In genomic region chr2:26597810-26598209, GRCm38 (mm10) we compare ENCODE assay signal across 39 mouse cellular contexts. TPM values are rescaled to one million over a fixed set of nuclear protein-coding genes. Genes with fewer than 3 reads are reported as not detected.
DNase-seq lines count a peak whose midpoint lies in the region; ATAC-seq and TF ChIP-seq lines count a peak whose summit lies in the region.
"Had no signal": no experiment of that assay in that cellular context is flagged by ENCODE, and none has a peak within 500 bp of the region (broad histone marks: within the 10 kb centered on the region; RNA-seq: fewer than 3 reads in every experiment).

No protein-coding gene starts in this region.

- ATAC-seq in kidney, embryonic 15.5 days (replicated peaks; ENCODE audit: low FRiP score), result no peak
- ATAC-seq in granulocyte monocyte progenitor cell, adult 5-6 weeks (replicated peaks; ENCODE audit: poor library complexity, severe bottlenecking), result peak; percentile 72
- ATAC-seq in hindbrain, embryonic 16.5 days, result no peak
- ATAC-seq: forebrain, embryonic 14.5 days; forebrain, postnatal 0 days; hindbrain, postnatal 0 days; Patski had no signal

- DNase-seq in adrenal gland, postnatal 14 days, result peak; percentile 9
- DNase-seq in adrenal gland, postnatal 10 days, result no peak
- no peak for DNase-seq in kidney, adult 2 months
- peak; percentile 46 for DNase-seq in 416B (ENCODE audit: low read depth)
- DNase-seq in ovary, adult 18-20 months (ENCODE audit: low spot score), result no peak
- DNase-seq: adrenal gland, postnatal 25 days; B cell, adult 2 months; cerebellum, adult 11 months; cerebellum, adult 2 months; cerebellum, adult 9-11 months; cerebellum, postnatal 25 days; embryo, embryonic 11 days; forebrain, postnatal 0 days; gastrocnemius, postnatal 14 days; heart, postnatal 10 days; heart, postnatal 36 days; kidney, adult 11 months had no signal

- TF ChIP-seq POLR2A in kidney, adult 2 months (IDR thresholded peaks at IDR 0.05; ENCODE audit: low read depth, low read length), result no peak

- peaks cover 33% of the 10 kb centered on the region for H3K36me3 ChIP-seq in kidney, embryonic 15.5 days
- no peaks in the 10 kb centered on the region; the same call in 1 of the 2 replicates for H3K36me3 ChIP-seq in kidney, adult 2 months (ENCODE audit: control insufficient read depth, insufficient read depth, low read length)
- H3K36me3 ChIP-seq in hindbrain, embryonic 16.5 days (ENCODE audit: control insufficient read depth, insufficient read depth, low read length), result no peaks in the 10 kb centered on the region
- H3K36me3 ChIP-seq: hindbrain, embryonic 10.5 days; hindbrain, embryonic 13.5 days had no signal

- no peaks in the 10 kb centered on the region for H3K27me3 ChIP-seq in kidney, embryonic 15.5 days
- H3K27me3 ChIP-seq in kidney, adult 2 months (replicated peaks; ENCODE audit: control insufficient read depth, insufficient read depth, low read length), result no peaks in the 10 kb centered on the region
- no peaks in the 10 kb centered on the region; the same call in 1 of the 2 replicates for H3K27me3 ChIP-seq in hindbrain, embryonic 16.5 days (replicated peaks; ENCODE audit: control insufficient read depth, insufficient read depth, low read length)
- H3K27me3 ChIP-seq: embryonic facial prominence, embryonic 15.5 days; heart, embryonic 12.5 days; heart, embryonic 15.5 days; Patski had no signal

- 0 out of 2 replicates have a peak overlapping the region, but pooled peaks have one; percentile 2 for H3K27ac ChIP-seq in kidney, embryonic 15.5 days
- no peak overlapping the region for H3K27ac ChIP-seq in kidney, adult 2 months (ENCODE audit: insufficient read depth, low read depth, low read length)
- H3K27ac ChIP-seq in hindbrain, embryonic 16.5 days (ENCODE audit: low read depth, low read length), result no peak overlapping the region
- H3K27ac ChIP-seq: embryonic facial prominence, embryonic 15.5 days; gastrocnemius, adult 2 months; heart, adult 2 months; heart, embryonic 15.5 days; hindbrain, embryonic 10.5 days; hindbrain, embryonic 13.5 days; hindbrain, postnatal 0 days had no signal

- 88% methylated on average over 2 of the region's 2 CpGs for WGBS in kidney, embryonic 15.5 days
- 78% methylated on average over 2 of the region's 2 CpGs for WGBS in kidney, adult 2 months
- WGBS in hindbrain, embryonic 16.5 days, result 94% methylated on average over 2 of the region's 2 CpGs

- no peak overlapping the region for H3K4me2 ChIP-seq in kidney, embryonic 15.5 days
- no peak overlapping the region for H3K4me2 ChIP-seq in hindbrain, embryonic 16.5 days (ENCODE audit: low read length)
- H3K4me2 ChIP-seq: embryonic facial prominence, embryonic 15.5 days; heart, embryonic 12.5 days; heart, embryonic 15.5 days; hindbrain, embryonic 13.5 days had no signal

- no peak for TF ChIP-seq CTCF in kidney, adult 2 months (conservative IDR thresholded peaks at IDR 0.05; ENCODE audit: insufficient read depth, insufficient read length, low read depth, low read length)

- peaks cover 48% of the 10 kb centered on the region for H3K4me1 ChIP-seq in kidney, embryonic 15.5 days
- peaks cover 28% of the 10 kb centered on the region for H3K4me1 ChIP-seq in kidney, adult 2 months (ENCODE audit: control insufficient read depth, insufficient read depth, low read length)
- H3K4me1 ChIP-seq in hindbrain, embryonic 16.5 days (ENCODE audit: control insufficient read depth, insufficient read depth, low read depth, low read length), result no peaks in the 10 kb centered on the region
- H3K4me1 ChIP-seq: heart, embryonic 12.5 days; hindbrain, embryonic 13.5 days had no signal

- no peak overlapping the region for H3K4me3 ChIP-seq in kidney, embryonic 15.5 days (replicated peaks)
- no peak overlapping the region for H3K4me3 ChIP-seq in kidney, adult 2 months (ENCODE audit: insufficient read depth, low read depth, low read length)
- H3K4me3 ChIP-seq in hindbrain, embryonic 16.5 days (ENCODE audit: low read length), result no peak overlapping the region
- H3K4me3 ChIP-seq: embryonic facial prominence, embryonic 15.5 days; gastrocnemius, adult 2 months; heart, adult 2 months; heart, embryonic 12.5 days; heart, embryonic 15.5 days; hindbrain, embryonic 10.5 days; hindbrain, embryonic 13.5 days had no signal

- no peak overlapping the region for H3K9ac ChIP-seq in kidney, embryonic 15.5 days
- H3K9ac ChIP-seq in hindbrain, embryonic 16.5 days (ENCODE audit: low read depth, low read length), result no peak overlapping the region
- H3K9ac ChIP-seq: embryonic facial prominence, embryonic 15.5 days; forebrain, postnatal 0 days; heart, embryonic 12.5 days; heart, embryonic 15.5 days; hindbrain, embryonic 13.5 days had no signal

- H3K9me3 ChIP-seq in kidney, embryonic 15.5 days (replicated peaks), result no peaks in the 10 kb centered on the region
- H3K9me3 ChIP-seq in hindbrain, embryonic 16.5 days (ENCODE audit: control insufficient read depth, low read length), result no peaks in the 10 kb centered on the region
- H3K9me3 ChIP-seq: embryonic facial prominence, embryonic 15.5 days; G1E; heart, embryonic 12.5 days; heart, embryonic 15.5 days; hindbrain, embryonic 10.5 days; hindbrain, embryonic 13.5 days had no signal

RNA-seq across cellular contexts. Expression of gene Agpat2, which starts 6.4 kb away (rescaled TPM):
- 271 and 405 TPM in 2 replicates for total RNA-seq in adrenal gland, postnatal 14 days (2021)
- total RNA-seq in adrenal gland, postnatal 10 days (2021), result 100 to 1,000 TPM; 333 to 433 TPM
- 41.7 and 47.7 TPM in 2 replicates for polyA plus RNA-seq in kidney, embryonic 15.5 days (2015; fragmentation: Nextera tagmentation; extraction: Ambion mirVana)
- polyA plus RNA-seq in kidney, adult 2 months (2012; rRNA removed), result 165 and 192 TPM in 2 replicates
- total RNA-seq in granulocyte monocyte progenitor cell, adult 5-6 weeks (2014; fragmentation: Nextera tagmentation), result 42.4 and 46.7 TPM in 2 replicates
- 50.2 and 55.2 TPM in 2 replicates for total RNA-seq in granulocyte monocyte progenitor cell, adult 5-6 weeks (2017)
- polyA plus RNA-seq in hindbrain, embryonic 16.5 days (2015; fragmentation: Nextera tagmentation; extraction: Ambion mirVana), result 6.2 and 7.2 TPM in 2 replicates

RNA-seq across cellular contexts. Expression of gene Gm20532, which starts 11.4 kb away (rescaled TPM):
- not detected in 2 replicates for total RNA-seq in adrenal gland, postnatal 14 days (2021)
- not detected for total RNA-seq in adrenal gland, postnatal 10 days (2021)
- not detected in 2 replicates for polyA plus RNA-seq in kidney, embryonic 15.5 days (2015; fragmentation: Nextera tagmentation; extraction: Ambion mirVana)
- not detected in 2 replicates for polyA plus RNA-seq in kidney, adult 2 months (2012; rRNA removed)
- not detected in 2 replicates for total RNA-seq in granulocyte monocyte progenitor cell, adult 5-6 weeks (2014; fragmentation: Nextera tagmentation)
- not detected in 2 replicates for total RNA-seq in granulocyte monocyte progenitor cell, adult 5-6 weeks (2017)
- polyA plus RNA-seq in hindbrain, embryonic 16.5 days (2015; fragmentation: Nextera tagmentation; extraction: Ambion mirVana), result not detected in 2 replicates
- total RNA-seq: adrenal gland, adult 18-20 months; adrenal gland, postnatal 25 days; CH12.LX; forebrain, postnatal 0 days; G1E; gastrocnemius, adult 2 months; gastrocnemius, postnatal 14 days; gastrocnemius, postnatal 4 days; heart, adult 2 months; heart, postnatal 36 days; hindbrain, postnatal 0 days had no signal
- polyA plus RNA-seq: cerebellum, adult 2 months; cortical plate, adult 2 months; embryonic facial prominence, embryonic 11.5 days; embryonic facial prominence, embryonic 15.5 days; forebrain, embryonic 11.5 days; forebrain, embryonic 14.5 days; forebrain, postnatal 0 days; frontal cortex, adult 2 months; G1E; heart, adult 2 months; heart, embryonic 15.5 days; hindbrain, embryonic 10.5 days; hindbrain, embryonic 13.5 days; hindbrain, postnatal 0 days; intestine, embryonic 14.5 days; Patski had no signal

RNA-seq across cellular contexts. Expression of gene Egfl7, which starts 18.0 kb away (rescaled TPM):
- 217 and 247 TPM in 2 replicates for total RNA-seq in adrenal gland, postnatal 14 days (2021)
- 100 to 1,000 TPM; 210 to 304 TPM for total RNA-seq in adrenal gland, postnatal 10 days (2021)
- polyA plus RNA-seq in kidney, embryonic 15.5 days (2015; fragmentation: Nextera tagmentation; extraction: Ambion mirVana), result 218 and 219 TPM in 2 replicates
- polyA plus RNA-seq in kidney, adult 2 months (2012; rRNA removed), result 297 and 304 TPM in 2 replicates
- total RNA-seq in granulocyte monocyte progenitor cell, adult 5-6 weeks (2014; fragmentation: Nextera tagmentation), result 22.7 and 32.6 TPM in 2 replicates
- total RNA-seq in granulocyte monocyte progenitor cell, adult 5-6 weeks (2017), result 9.6 and 20.4 TPM in 2 replicates
- 75.4 and 76.2 TPM in 2 replicates for polyA plus RNA-seq in hindbrain, embryonic 16.5 days (2015; fragmentation: Nextera tagmentation; extraction: Ambion mirVana)

RNA-seq across cellular contexts. Expression of gene Fam69b, which starts 30.4 kb away (rescaled TPM):
- total RNA-seq in adrenal gland, postnatal 14 days (2021), result 10.0 and 12.3 TPM in 2 replicates
- 10 to 100 TPM in 1 of 2 experiments, 1 to 10 TPM in 1; 9.1 to 17.1 TPM for total RNA-seq in adrenal gland, postnatal 10 days (2021)
- 32.9 and 33.1 TPM in 2 replicates for polyA plus RNA-seq in kidney, embryonic 15.5 days (2015; fragmentation: Nextera tagmentation; extraction: Ambion mirVana)
- 12.2 and 14.5 TPM in 2 replicates for polyA plus RNA-seq in kidney, adult 2 months (2012; rRNA removed)
- total RNA-seq in granulocyte monocyte progenitor cell, adult 5-6 weeks (2014; fragmentation: Nextera tagmentation), result 11.1 and 13.9 TPM in 2 replicates
- 8.3 and 9.3 TPM in 2 replicates for total RNA-seq in granulocyte monocyte progenitor cell, adult 5-6 weeks (2017)
- polyA plus RNA-seq in hindbrain, embryonic 16.5 days (2015; fragmentation: Nextera tagmentation; extraction: Ambion mirVana), result 153 and 156 TPM in 2 replicates
- polyA plus RNA-seq: G1E had no signal

Comparison
In these comparisons a context has a peak if more than half of its experiments do, and no peak if none do; other contexts are left out.
1. DNase-seq: peak in adrenal gland, postnatal 14 days (single experiment) and 416B (single experiment); none in adrenal gland, postnatal 10 days (single experiment), kidney, adult 2 months (single experiment) and ovary, adult 18-20 months (single experiment).